Mouse (Mus musculus): ENCODE results near the gene Ecpas. TPM values are rescaled to one million over a fixed set of nuclear protein-coding genes. Genes with fewer than 3 reads are reported as not detected.
A peak's percentile ranks its signal among the peaks of the same experiment; 100 is the strongest.

The Ecpas gene
- polyA plus RNA-seq (2015; fragmentation: Nextera tagmentation; extraction: Ambion mirVana): 19.1 and 20.8 TPM in 2 replicates

DNA sequence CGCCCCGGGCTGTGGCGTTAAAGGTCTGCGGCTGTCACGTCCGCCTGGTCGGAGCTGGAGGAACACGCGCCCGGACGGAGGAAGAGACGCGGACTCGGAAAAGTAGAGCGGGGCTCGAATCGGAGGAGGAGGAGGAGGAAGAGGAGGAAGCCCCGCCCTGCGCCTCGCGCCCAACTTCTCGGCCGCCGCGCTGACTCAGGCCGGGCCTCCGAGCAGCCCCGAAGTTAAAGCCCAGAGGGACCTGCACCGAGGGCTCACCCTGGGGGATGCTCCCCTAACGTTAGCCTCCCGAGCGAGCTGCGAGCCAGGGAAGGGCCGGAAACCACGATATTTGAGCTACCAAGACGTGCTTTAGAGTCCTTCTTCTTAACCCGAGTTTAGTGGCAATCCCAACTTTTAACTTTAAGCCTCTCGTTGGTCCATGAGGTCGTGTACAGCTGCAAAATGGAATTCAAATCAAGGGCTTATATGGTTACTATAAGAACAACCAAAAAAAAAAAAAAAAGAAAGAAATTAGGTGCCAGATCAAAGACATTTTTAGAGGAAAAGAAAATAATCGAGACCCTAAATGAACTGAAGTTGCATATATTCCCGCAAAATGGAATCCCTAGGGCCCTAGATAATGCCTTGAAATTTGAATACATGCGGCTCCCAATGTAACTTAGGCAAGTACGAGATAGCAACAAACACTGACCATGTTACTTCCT, at the start of gene Ecpas:
Ecpas (minus strand) TSS at position 121 of the 707 bp plus-strand sequence.
- peak within 1 kb of the TSS; percentile 83 for H3K4me2 ChIP-seq
- peak; percentile 58; the same call in 1 of the 2 replicates for ATAC-seq (ENCODE audit: extremely low read depth, insufficient number of reproducible peaks, low FRiP score, low TSS enrichment)
- peak within 1 kb of the TSS; percentile 98 for H3K9ac ChIP-seq
- H3K4me1 ChIP-seq: peaks cover 25% of the 10 kb centered on the region
- H3K9me3 ChIP-seq: no peaks in the 10 kb centered on the region
- H3K36me3 ChIP-seq: no peaks in the 10 kb centered on the region
- WGBS: 4% methylated on average over 43 of the region's 43 CpGs
- H3K27ac ChIP-seq (replicated peaks): peak within 1 kb of the TSS; percentile 98
- peak within 1 kb of the TSS; percentile 95 for H3K4me3 ChIP-seq
- H3K27me3 ChIP-seq (replicated peaks): no peaks in the 10 kb centered on the region

DNA sequence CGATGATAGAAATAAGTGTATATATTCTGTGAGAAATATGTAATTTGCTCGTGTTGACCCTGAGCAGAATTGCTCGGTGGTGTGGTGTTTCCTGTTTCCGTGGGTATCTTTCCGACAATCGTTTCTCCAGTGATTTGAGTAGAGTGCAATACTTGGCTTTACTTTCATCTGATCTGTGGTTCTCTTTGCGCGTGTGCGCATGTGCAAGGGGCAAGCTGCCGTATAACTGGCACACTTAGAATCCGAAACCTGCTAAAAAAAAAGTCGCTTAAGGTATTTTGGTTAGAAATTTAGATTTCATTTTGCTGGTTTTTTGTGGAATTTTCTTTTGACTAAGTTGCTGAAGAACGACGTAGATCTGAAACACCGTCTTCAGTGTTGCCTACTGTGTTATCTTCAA, 49.2 kb upstream of the Ecpas start:
- Histone ChIP-seq H3K27me3 (replicated peaks) (no peaks in the 10 kb centered on the region), H3K4me2 (no peak overlapping the region), H3K4me1 (no peaks in the 10 kb centered on the region), H3K4me3 (no peak overlapping the region), H3K9me3 (no peaks in the 10 kb centered on the region), H3K36me3 (0 out of 2 replicates have a peak, but pooled peaks cover 8% of the 10 kb centered on the region), H3K27ac (replicated peaks) (no peak overlapping the region), H3K9ac (no peak overlapping the region)
- no peak for ATAC-seq (ENCODE audit: extremely low read depth, insufficient number of reproducible peaks, low FRiP score, low TSS enrichment)
- WGBS: 85% methylated on average over 15 of the region's 15 CpGs

GRCm38 (mm10) chr4:58952630-58953029, 40.1 kb upstream of the Ecpas start:
- Histone ChIP-seq H3K4me2 (no peak overlapping the region), H3K9me3 (no peaks in the 10 kb centered on the region), H3K4me1 (no peaks in the 10 kb centered on the region), H3K27ac (replicated peaks) (no peak overlapping the region), H3K4me3 (no peak overlapping the region), H3K36me3 (0 out of 2 replicates have a peak, but pooled peaks cover 10% of the 10 kb centered on the region), H3K27me3 (replicated peaks) (no peaks in the 10 kb centered on the region), H3K9ac (no peak overlapping the region)
- no peak for ATAC-seq (ENCODE audit: extremely low read depth, insufficient number of reproducible peaks, low FRiP score, low TSS enrichment)
- 85% methylated on average over 11 of the region's 11 CpGs for WGBS

GRCm38 (mm10) chr4:58948391-58948790, 35.8 kb upstream of the Ecpas start:
- Histone ChIP-seq H3K4me1 (peaks cover 5% of the 10 kb centered on the region; the same call in 1 of the 2 replicates), H3K4me2 (no peak overlapping the region), H3K9me3 (no peaks in the 10 kb centered on the region), H3K9ac (no peak overlapping the region), H3K4me3 (no peak overlapping the region), H3K27me3 (replicated peaks) (peaks cover 20% of the 10 kb centered on the region), H3K27ac (replicated peaks) (no peak overlapping the region), H3K36me3 (no peaks in the 10 kb centered on the region)
- no peak for ATAC-seq (ENCODE audit: extremely low read depth, insufficient number of reproducible peaks, low FRiP score, low TSS enrichment)
- 74% methylated on average over 4 of the region's 4 CpGs for WGBS

DNA sequence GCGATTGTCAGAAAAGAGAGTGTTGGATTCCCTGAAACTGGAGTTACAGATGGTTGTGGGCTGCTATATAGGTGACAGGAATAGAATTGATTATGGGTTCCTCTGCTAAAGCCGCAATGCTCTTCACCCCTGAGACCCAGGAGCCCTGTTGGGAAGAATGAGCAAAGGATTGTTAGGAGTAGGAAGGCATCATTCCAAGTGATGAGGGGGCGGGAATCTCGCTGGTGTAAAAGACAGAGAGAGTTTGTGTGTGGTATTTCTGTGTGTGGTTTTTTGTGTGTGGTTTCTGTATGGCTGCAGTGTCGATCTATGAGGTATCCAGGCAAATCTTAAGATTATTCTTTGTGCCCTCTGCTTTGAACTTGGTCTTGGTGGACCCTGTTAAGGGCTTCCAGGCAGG, 32.1 kb upstream of the Ecpas start:
- Histone ChIP-seq H3K9ac (no peak overlapping the region), H3K27me3 (replicated peaks) (peaks cover 20% of the 10 kb centered on the region), H3K4me2 (no peak overlapping the region), H3K9me3 (no peaks in the 10 kb centered on the region), H3K27ac (replicated peaks) (no peak overlapping the region), H3K36me3 (no peaks in the 10 kb centered on the region), H3K4me3 (no peak overlapping the region), H3K4me1 (peaks cover 8% of the 10 kb centered on the region; the same call in 1 of the 2 replicates)
- WGBS: 54% methylated on average over 5 of the region's 5 CpGs
- no peak for ATAC-seq (ENCODE audit: extremely low read depth, insufficient number of reproducible peaks, low FRiP score, low TSS enrichment)

- H3K4me2 ChIP-seq: peak overlapping the region; percentile 78
- WGBS: 20% methylated on average over 6 of the region's 6 CpGs
- H3K27me3 ChIP-seq (replicated peaks): peaks cover 20% of the 10 kb centered on the region
- no peaks in the 10 kb centered on the region for H3K36me3 ChIP-seq
- H3K27ac ChIP-seq (replicated peaks): no peak overlapping the region
- H3K9me3 ChIP-seq: no peaks in the 10 kb centered on the region
- H3K9ac ChIP-seq: peak overlapping the region; percentile 82
- no peak for ATAC-seq (ENCODE audit: extremely low read depth, insufficient number of reproducible peaks, low FRiP score, low TSS enrichment)
- H3K4me3 ChIP-seq: peak overlapping the region; percentile 73
- H3K4me1 ChIP-seq: peaks cover 8% of the 10 kb centered on the region; the same call in 1 of the 2 replicates
Observed at GRCm38 (mm10) chr4:58944206-58944553, 31.6 kb upstream of the Ecpas start.

DNA sequence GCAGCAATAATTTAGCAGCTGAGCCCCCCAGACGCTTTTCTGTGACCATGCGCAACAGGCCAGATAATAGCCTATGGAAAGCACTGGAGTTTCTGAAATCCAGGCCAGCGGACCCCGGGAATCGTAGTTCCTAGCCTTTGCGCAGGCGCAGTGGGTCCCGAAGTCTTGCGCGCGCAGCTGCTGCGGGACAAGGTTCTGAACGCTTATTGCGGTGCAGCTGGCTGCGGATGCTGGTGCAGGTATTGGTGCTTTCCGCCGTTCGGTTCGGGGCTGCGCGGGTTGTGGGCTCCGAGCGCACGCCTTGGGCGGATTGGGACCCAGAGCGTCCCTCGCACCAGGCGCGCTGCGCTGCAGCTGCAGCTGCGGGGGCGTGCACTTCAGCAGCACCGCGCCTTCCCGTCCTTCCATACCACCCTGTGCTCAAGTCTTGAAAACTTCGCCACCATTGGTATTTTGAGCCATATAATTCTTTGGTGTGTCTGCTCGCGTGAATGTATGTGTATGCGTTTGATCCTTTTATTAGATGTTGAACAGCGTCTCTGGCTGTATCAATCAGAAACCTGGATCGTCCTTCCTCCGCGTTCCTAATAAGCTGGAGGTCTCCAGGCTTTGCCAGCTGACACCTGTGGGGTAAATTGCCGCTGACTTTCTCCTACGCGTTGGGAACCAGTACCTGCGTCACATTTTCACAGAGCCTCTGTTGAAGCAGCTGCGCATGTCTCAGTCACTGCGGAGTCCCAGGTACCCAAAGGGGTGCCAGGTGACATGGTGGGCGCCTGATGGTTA, 31.1 kb upstream of the Ecpas start, which contains the start of gene Zkscan16:
Zkscan16 (plus strand) TSS at position 209 of the 786 bp plus-strand sequence.
- no peak within 1 kb of the TSS for H3K27ac ChIP-seq (replicated peaks)
- H3K9ac ChIP-seq: peak within 1 kb of the TSS; percentile 82

DNA sequence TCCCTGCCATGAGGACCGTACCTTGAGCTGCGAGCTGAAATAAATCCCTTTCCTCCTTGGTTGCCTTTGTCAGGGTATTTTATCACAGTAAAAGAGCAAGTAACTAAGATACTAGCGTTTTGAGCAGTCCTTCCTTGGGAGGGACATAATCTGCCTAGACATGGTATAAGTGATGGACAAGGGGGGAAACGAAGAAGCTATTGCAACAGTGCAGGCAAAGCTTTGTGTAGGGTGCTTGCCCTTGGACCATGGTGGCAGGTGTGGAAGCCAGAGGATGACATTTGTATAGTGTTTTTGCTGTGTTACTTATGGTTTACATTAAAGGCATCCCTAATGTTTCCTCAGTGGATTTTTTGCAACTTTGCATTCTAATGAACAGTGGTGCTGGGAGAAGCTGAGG, 30.4 kb upstream of the Ecpas start:
- Histone ChIP-seq H3K9me3 (no peaks in the 10 kb centered on the region), H3K27me3 (replicated peaks) (peaks cover 20% of the 10 kb centered on the region), H3K9ac (peak overlapping the region; percentile 82), H3K4me1 (peaks cover 8% of the 10 kb centered on the region; the same call in 1 of the 2 replicates), H3K36me3 (no peaks in the 10 kb centered on the region), H3K27ac (replicated peaks) (no peak overlapping the region), H3K4me2 (peak overlapping the region; percentile 78), H3K4me3 (peak overlapping the region; percentile 73)
- no peak for ATAC-seq (ENCODE audit: extremely low read depth, insufficient number of reproducible peaks, low FRiP score, low TSS enrichment)
- 71% methylated on average over 4 of the region's 4 CpGs for WGBS

More for the DNA sequence above, 31.1 kb upstream of the Ecpas start, which contains the start of gene Zkscan16:
- Histone ChIP-seq H3K9me3 (no peaks in the 10 kb centered on the region), H3K36me3 (no peaks in the 10 kb centered on the region), H3K4me1 (peaks cover 8% of the 10 kb centered on the region; the same call in 1 of the 2 replicates), H3K4me2 (peak within 1 kb of the TSS; percentile 78), H3K4me3 (peak within 1 kb of the TSS; percentile 73), H3K27me3 (replicated peaks) (peaks cover 20% of the 10 kb centered on the region)
- WGBS: 2% methylated on average over 50 of the region's 50 CpGs
- ATAC-seq (ENCODE audit: extremely low read depth, insufficient number of reproducible peaks, low FRiP score, low TSS enrichment): 0 out of 2 replicates have a peak, but pooled peaks have one; percentile 14

DNA sequence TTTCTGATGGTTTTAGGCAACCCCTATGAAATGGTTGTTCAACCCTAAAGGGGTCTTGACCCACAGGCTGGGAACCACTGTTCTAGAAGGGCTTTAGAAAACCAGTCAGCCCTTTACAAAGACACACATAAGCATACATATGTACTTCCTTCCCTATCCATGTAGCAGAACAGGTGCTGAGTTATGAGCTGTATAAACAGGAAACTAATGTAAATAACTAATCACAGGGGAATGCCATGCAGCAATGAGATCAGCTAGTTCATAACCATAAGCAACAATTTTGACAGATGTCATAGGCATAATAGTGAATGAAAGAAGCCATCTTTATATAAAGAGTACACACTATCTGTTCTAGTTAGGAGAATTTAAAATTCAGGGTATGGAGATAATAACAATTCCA, 29.1 kb upstream of the Ecpas start:
- Histone ChIP-seq H3K4me2 (no peak overlapping the region), H3K27ac (replicated peaks) (no peak overlapping the region), H3K36me3 (no peaks in the 10 kb centered on the region), H3K4me1 (peaks cover 8% of the 10 kb centered on the region; the same call in 1 of the 2 replicates), H3K27me3 (replicated peaks) (peaks cover 20% of the 10 kb centered on the region), H3K4me3 (no peak overlapping the region), H3K9ac (no peak overlapping the region), H3K9me3 (no peaks in the 10 kb centered on the region)
- no peak for ATAC-seq (ENCODE audit: extremely low read depth, insufficient number of reproducible peaks, low FRiP score, low TSS enrichment)

- peaks cover 16% of the 10 kb centered on the region for H3K4me1 ChIP-seq
- ATAC-seq (ENCODE audit: extremely low read depth, insufficient number of reproducible peaks, low FRiP score, low TSS enrichment): no peak
Observed at GRCm38 (mm10) chr4:58935846-58936245, 23.3 kb upstream of the Ecpas start.

DNA sequence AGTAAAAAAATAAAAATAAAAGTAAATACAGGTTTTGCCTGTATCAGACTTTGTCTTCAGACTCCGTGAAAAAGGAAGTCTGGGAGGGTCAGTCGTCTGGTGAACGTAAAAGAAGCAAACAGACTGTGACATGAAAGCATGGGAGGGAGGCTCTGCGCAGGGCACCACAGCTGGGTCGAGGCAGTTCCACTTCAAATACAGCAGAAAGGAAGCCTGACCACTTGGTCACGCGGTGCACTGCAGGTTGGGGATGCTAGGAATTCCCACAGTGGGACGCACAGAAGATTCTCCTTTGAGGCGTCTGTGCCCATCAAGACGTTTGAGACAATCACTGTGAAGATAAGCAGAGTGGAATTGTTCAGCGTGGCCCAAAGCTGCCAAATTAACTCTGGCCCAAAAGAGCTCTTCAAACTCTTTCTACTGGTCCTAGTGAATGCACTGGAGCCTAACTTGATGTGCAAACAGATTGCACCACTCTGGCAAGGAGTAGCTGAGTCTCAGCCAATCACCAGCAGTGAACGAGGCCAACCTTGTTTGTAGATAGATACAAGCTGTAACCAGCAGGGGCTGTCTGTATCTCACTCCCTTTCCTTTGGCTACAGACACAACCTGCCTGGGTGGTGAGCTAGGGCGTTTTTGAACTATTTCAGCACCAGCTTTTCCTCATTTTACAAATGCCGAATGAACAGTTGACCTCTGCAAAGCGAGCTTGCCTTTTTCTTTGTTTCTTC, 22.4 kb upstream of the Ecpas start:
- Histone ChIP-seq H3K36me3 (no peaks in the 10 kb centered on the region), H3K4me2 (peak overlapping the region; percentile 29), H3K27me3 (replicated peaks) (no peaks in the 10 kb centered on the region; the same call in 1 of the 2 replicates), H3K4me1 (peaks cover 16% of the 10 kb centered on the region), H3K4me3 (no peak overlapping the region), H3K27ac (replicated peaks) (no peak overlapping the region), H3K9ac (no peak overlapping the region), H3K9me3 (no peaks in the 10 kb centered on the region)
- 28% methylated on average over 15 of the region's 15 CpGs for WGBS
- no peak for ATAC-seq (ENCODE audit: extremely low read depth, insufficient number of reproducible peaks, low FRiP score, low TSS enrichment)

More at GRCm38 (mm10) chr4:58935846-58936245, 23.3 kb upstream of the Ecpas start:
- WGBS: 56% methylated on average over 3 of the region's 3 CpGs
- H3K4me3 ChIP-seq: no peak overlapping the region
- H3K36me3 ChIP-seq: no peaks in the 10 kb centered on the region
- H3K27me3 ChIP-seq (replicated peaks): no peaks in the 10 kb centered on the region
- H3K9me3 ChIP-seq: no peaks in the 10 kb centered on the region
- H3K4me2 ChIP-seq: no peak overlapping the region
- no peak overlapping the region for H3K27ac ChIP-seq (replicated peaks)
- H3K9ac ChIP-seq: no peak overlapping the region
